Mouse (Mus musculus) cortical plate, adult 2 months (tissue): ENCODE measurements around the gene Homer1.

ENCODE experiments used
- CTCF ChIP-seq: fragments of 200-500 bp; IDR thresholded peaks from 2 replicates; pipeline ENCODE4 v1.5.1; 2011; ENCODE audit warnings: mild to moderate bottlenecking, control low read depth, low read length; ENCODE audit not compliant: insufficient read depth; ENCODE audit errors: extremely low read depth
- POLR2A ChIP-seq: fragments of 200-500 bp; IDR thresholded peaks from 2 replicates; pipeline ENCODE4 v1.6.1; 2011; ENCODE audit warnings: mild to moderate bottlenecking, low read length, control low read depth; ENCODE audit not compliant: insufficient read depth; ENCODE audit errors: extremely low read depth

GRCm38 (mm10) chr13:93304251-93305001 lies 5.0 kb downstream of the Homer1 start:
- no peak for TF ChIP-seq POLR2A
- TF ChIP-seq CTCF: no peak
